Comparison of ENCODE assay signal across 16 mouse cellular contexts in genomic region chr5:29674305-29674704, GRCm38 (mm10).
"Had no signal": no experiment of that assay in that cellular context is flagged by ENCODE, and none has a peak within 500 bp of the region (broad histone marks: within the 10 kb centered on the region; RNA-seq: fewer than 3 reads in every experiment).

No protein-coding gene starts in this region.

- H3K27me3 ChIP-seq: neural tube, embryonic 13.5 days; neural tube, embryonic 15.5 days; stomach, embryonic 15.5 days had no signal

- H3K9me3 ChIP-seq: neural tube, embryonic 13.5 days; neural tube, embryonic 15.5 days; stomach, embryonic 15.5 days had no signal

- H3K27ac ChIP-seq: neural tube, embryonic 13.5 days; neural tube, embryonic 15.5 days; stomach, embryonic 15.5 days; stomach, postnatal 0 days had no signal

- DNase-seq: retina, postnatal 1 day; right cerebral cortex, adult 18-20 months; right cerebral cortex, postnatal 14 days; right cerebral cortex, postnatal 25 days; right cerebral cortex, postnatal 4 days; spleen, adult 18-20 months; thymus, adult 18-20 months; thymus, adult 2 months; thymus, postnatal 14 days; thymus, postnatal 25 days; thymus, postnatal 36 days; thymus, postnatal 4 days had no signal

- H3K4me1 ChIP-seq: neural tube, embryonic 13.5 days; neural tube, embryonic 15.5 days; stomach, embryonic 15.5 days had no signal

- H3K9ac ChIP-seq: neural tube, embryonic 13.5 days; neural tube, embryonic 15.5 days; stomach, embryonic 15.5 days had no signal

- H3K4me3 ChIP-seq: neural tube, embryonic 13.5 days; neural tube, embryonic 15.5 days; stomach, embryonic 15.5 days had no signal

- H3K4me2 ChIP-seq: neural tube, embryonic 13.5 days; neural tube, embryonic 15.5 days; stomach, embryonic 15.5 days had no signal
